Mouse (Mus musculus): ENCODE measurements around the gene Ager.

- no peak for TF ChIP-seq POLR2A (IDR thresholded peaks at IDR 0.05; ENCODE audit: insufficient read length, low read depth)
- TF ChIP-seq TCF12 (IDR thresholded peaks at IDR 0.05; ENCODE audit: insufficient read depth, poor library complexity, severe bottlenecking): peak; percentile 69
- peak; percentile 77 for TF ChIP-seq USF1 (IDR thresholded peaks at IDR 0.05; ENCODE audit: low read depth)
- no peak for TF ChIP-seq MAX (IDR thresholded peaks at IDR 0.05; ENCODE audit: low read depth)
- TF ChIP-seq E2F4 (IDR thresholded peaks at IDR 0.05; ENCODE audit: insufficient read depth): no peak
- TF ChIP-seq POLR2AphosphoS2 (IDR thresholded peaks at IDR 0.05; ENCODE audit: insufficient read length, low read depth): no peak
- TF ChIP-seq MYOG (IDR thresholded peaks at IDR 0.05; ENCODE audit: control insufficient read depth in 1 of 3, insufficient read depth in 1 of 3, insufficient read length in 2 of 3, low read depth in 2 of 3): peak; percentile 5 to 75 (median 40)
Measured at GRCm38 (mm10) chr17:34641945-34642344, 44.3 kb downstream of the Ager start.
